Mouse (Mus musculus) embryonic stem cell, embryonic (primary cell): Measurements from ENCODE around the gene Abcd3.

Source experiments
- CTCF ChIA-PET, 4 experiments: fragments of 300-600 bp in 2 of 4; fragments of 350-600 bp in 2 of 4; sonication (Branson Sonifier 250); formaldehyde crosslinking; loops; one replicate each; lab custom pipeline; 2022; ENCODE audit warnings: inconsistent platforms in 2 of 4; lab: Charles Lee
- POLR2A ChIA-PET, 4 experiments: fragments of 300-600 bp in 2 of 4; fragments of 350-600 bp in 2 of 4; sonication (Branson Sonifier 250); formaldehyde crosslinking; loops; one replicate each; lab custom pipeline; 2022; ENCODE audit warnings: antibody characterized with exemption in 4 of 4, inconsistent platforms in 1 of 4; lab: Charles Lee

Abcd3 gene

DNA sequence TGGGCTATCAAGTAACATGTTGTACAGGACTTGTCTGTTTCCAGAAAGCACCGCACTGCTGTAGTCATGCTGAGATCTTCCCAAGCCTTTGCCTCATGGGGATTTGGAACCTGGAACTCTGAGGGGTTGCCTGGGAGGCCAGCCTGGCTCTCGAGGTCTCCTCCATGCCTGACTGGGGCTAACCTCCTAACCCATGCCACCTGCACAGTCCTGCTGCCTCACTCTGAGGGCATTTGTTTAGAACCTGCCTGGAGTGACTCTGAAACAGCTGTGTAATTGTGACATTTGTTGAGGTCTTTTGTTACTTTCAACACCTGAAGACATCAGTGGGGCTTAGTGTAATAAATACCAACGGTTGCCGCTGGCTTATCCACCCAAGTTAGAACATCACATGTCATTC lies 102.9 kb downstream of the Abcd3 start:
- CTCF ChIA-PET = interaction anchor here in 1 of 4 experiments (0.6 kb wide), 1 partner anchor 25 kb away, joined by 5 read pairs; no protein-coding TSS in a partner anchor
- POLR2A ChIA-PET = interaction anchor here in 1 of 4 experiments (1.6 kb wide), 1 partner anchor 135 kb away, joined by 4 read pairs; no protein-coding TSS in a partner anchor

DNA sequence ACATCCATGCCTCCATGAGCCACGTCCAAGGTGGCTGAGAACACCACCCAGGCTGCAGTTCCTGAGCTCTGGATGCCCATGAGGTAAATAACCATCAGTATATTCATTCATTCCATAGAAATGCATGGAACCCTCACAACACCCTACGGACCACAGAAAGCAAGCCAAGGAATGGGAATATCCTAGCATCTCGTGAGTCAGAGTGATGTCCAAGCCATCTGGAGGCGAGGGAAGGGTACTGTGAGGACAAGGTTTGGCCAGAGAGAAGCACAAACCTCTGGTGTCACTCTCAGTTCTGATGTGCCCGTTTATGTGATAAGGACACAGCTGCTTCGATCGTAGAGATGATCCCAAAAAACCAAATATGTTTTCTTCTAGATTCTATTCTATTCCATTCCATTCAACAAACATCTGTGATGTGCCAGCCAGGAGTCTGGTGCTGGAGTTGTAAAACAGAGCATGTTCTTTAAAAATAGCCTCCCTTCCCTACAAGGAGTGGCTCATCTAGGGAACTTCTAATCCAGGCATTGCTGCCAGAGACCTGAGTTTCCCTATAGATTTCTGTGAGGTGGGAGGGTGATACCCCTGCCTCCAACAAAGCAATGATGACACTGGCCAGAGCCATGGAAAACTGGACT lies 104.1 kb downstream of the Abcd3 start:
- CTCF ChIA-PET = no interaction called here
- POLR2A ChIA-PET = no interaction called here
